Mouse (Mus musculus) embryo, embryonic 10 days (tissue): ENCODE measurements around the gene Bcl2.
A peak's percentile ranks its signal among the peaks of the same experiment; 100 is the strongest.

Experiments
- DNase-seq: peaks from one replicate; pipeline ENCODE4 v3.0.0-alpha.2; 2015; ENCODE audit warnings: low spot score

Gene Bcl2

DNA sequence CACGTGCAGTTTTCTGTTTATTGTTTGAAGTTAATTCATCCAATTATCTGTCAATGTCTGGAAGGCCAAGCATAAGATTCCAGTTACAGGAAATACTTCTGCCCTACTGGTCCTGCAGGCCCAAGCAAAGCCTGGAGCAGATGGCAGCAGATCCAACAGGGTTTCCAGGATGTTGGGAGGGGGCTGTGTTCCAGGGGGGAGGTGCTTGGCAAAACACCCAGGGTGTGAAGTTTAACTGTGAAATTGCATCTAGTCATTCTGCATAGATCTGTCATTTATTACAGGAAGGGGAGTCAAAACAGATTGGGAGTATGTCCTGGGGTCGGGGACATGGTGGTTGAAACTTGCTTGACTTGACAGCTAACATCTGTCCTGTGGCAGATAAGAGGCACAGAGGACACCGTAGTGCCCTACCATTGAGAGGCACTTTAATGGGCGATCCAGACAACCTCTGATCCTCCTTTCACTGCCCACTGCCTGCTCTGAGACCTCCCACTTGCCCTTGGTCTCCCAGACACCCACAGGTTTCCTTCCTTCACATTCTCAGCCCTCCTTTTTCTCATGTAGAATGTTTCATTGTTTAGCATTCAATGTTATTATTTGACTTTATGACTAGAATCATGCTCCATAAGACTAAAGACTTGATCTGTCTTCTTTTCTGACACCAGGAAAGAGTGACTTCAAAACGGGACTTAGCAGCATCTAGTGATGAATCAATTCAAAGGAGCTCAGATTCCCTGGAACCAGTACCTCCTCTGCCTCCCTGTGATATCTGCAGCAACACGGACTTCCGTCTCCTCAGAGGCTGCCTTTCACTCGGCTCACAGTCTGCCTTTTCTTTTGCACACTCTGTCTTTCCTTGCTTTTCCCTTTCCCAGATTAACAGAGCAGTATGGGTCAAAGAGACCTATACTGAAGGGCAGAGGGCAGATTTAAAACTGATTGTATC, 47.7 kb downstream of the Bcl2 start:
- no peak for DNase-seq

DNA sequence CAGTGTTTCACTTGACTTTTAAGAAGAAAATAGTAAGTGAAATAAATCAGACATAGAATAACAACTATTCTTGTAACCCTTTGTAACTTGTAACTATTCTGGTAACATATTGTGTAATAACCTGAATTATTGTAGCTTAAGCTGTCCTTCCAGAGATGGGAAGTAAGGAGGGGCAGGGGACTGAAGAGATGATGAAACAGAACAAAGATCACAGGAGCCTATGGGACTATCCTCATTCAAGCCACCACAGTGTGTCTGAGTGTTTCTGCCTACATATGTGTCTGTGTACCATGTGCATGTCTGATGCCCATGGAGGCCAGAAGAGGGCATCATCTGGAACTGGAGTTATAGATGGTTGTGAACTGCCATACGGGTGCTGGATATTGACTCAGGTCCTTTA, 49.1 kb downstream of the Bcl2 start:
- DNase-seq: no peak

DNA sequence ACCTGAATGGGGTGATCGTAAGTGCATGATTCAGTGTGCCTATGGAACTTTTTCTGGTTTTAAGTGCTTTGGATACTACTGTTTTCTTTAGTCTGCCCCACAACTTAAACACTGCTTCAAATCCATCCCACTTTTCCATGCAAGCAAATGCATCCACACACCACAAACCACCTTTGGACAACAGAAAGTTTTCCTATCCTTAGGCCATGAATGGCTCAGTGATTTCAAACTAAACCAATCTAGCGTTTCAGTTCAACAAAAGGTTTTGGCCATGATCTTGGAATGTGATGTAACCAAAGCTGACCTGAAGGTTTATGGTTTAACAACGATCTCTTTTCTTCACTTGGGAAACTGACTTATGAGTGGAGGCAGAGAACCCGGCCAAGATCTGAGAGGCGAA, 51.6 kb downstream of the Bcl2 start:
- no peak for DNase-seq

DNA sequence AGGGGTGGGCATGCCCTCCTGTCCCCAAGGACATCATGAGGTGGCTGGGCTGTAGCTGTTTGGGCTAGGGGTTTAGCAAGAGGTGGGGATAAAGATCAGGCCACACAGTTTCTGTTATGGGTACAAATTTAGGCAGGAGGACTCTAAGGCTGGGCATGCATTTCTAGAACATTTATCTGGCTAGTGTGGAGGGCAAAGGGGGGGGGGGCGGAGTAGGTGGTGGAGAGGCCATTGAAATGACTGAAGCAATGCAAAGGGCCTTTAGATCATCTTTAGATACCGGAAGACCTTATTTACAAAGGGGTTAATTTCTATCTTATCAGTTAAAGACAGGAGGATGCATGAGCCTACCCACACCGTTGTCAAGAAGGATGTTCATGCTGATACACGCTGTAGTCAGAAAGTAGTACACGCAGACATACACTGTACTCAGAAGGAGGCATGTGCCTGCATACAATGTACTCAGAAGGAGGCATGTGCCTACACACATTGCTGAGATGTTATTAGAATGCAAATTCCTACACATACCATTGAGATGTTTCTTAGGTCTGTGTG, 55.7 kb downstream of the Bcl2 start:
- DNase-seq: no peak

- no peak for DNase-seq
These were observed 57.8 kb downstream of the Bcl2 start for GRCm38 (mm10) chr1:106656207-106656738.

- no peak for DNase-seq
These were observed 59.8 kb downstream of the Bcl2 start for GRCm38 (mm10) chr1:106654254-106654653.

GRCm38 (mm10) chr1:106653441-106653860, 60.6 kb downstream of the Bcl2 start:
- DNase-seq: no peak

GRCm38 (mm10) chr1:106651211-106651610, 62.9 kb downstream of the Bcl2 start:
- DNase-seq: no peak

GRCm38 (mm10) chr1:106650427-106650826, 63.6 kb downstream of the Bcl2 start:
- DNase-seq: no peak

DNA sequence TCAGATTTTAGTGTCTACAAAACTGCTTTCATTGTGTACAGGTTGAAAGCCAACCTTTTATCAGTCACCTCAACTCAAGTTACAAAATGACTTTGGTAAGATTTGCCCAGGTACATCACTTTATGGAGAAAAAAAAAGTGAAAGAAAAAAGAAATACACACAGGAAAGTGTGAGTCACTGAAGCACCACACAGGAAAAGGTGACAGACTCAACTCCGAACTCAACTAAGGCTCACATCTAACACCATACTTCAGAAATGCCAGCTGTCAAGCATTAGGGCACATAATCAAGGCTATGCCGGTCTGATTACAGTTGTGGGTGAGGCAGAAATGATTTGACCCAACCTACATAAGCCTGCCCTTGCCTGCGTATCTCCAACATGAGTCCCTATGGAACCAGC, 66.7 kb downstream of the Bcl2 start:
- no peak for DNase-seq

DNA sequence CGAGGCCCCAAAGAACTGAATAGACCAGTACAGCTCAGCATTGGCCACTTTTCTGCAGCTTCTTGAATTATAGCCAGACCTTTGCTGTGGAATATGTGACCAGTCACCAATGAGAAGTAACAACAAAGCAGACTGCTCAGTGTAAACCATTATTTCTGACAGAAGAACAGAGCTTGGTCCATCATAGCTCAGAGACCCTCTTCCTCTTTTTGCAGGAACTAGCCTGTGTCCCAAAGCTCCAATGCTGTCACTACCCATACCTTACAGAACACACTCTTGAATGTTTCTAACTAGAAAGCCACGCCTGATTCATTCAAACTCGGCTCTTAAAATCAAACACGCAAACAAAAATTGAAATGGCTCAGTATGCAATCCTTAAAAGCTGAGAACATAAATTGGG, 69.5 kb downstream of the Bcl2 start:
- no peak for DNase-seq

DNA sequence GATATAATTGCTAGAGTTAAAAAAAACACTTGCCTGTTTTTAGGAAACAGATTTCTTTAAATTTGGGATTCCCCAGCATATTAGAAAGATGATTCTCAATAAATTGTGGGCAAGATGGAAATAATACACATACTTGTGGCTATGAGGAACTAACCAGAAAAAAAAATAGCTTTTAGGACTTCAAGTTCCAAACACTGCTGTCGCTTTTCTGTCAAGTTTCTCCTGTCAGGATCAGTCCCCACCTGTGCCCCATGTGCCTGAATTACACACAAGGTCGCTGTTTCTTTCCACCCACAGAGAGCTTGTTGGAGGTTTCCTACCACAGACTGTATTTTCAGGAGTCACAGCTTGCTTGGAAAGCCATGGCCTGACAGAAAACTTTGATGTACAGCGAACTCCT, 70.5 kb downstream of the Bcl2 start:
- no peak for DNase-seq

DNA sequence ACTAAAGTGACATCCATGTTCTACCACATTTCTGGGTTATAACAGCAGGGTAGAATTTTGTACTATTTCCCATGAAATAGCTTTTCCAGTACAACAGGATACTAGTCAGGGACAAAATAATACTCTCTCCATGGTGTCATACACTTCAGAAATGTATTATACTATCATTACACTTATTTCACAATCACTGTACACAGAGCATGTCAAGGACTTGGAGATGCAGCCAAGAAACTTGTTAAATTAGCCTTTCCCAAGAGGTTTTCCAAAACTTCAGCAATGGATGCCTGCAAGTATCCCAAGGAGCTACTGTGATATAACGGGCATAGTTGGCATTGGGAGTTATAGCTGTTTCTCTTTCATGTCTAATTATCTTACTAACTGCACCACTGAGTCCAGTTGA, 73.5 kb downstream of the Bcl2 start:
- no peak for DNase-seq

DNA sequence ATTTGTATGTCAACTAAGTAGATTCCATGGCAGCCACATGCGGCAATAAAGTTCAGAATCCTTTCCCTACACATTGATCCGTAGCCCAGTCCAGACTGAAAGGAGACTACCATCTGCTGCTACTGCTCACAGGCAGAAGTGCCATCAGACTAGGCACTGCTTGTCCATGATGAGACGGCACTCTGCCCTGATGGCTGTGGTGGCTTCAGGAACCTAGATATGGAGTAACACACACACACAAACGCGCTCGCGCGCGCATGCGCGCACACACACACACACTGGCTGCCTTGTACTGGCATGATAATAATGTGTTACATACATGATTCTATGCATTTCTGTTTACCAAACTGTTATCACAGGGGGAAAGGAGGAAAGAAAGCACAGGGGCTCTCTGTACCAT, 76.4 kb downstream of the Bcl2 start:
- DNase-seq: no peak

DNA sequence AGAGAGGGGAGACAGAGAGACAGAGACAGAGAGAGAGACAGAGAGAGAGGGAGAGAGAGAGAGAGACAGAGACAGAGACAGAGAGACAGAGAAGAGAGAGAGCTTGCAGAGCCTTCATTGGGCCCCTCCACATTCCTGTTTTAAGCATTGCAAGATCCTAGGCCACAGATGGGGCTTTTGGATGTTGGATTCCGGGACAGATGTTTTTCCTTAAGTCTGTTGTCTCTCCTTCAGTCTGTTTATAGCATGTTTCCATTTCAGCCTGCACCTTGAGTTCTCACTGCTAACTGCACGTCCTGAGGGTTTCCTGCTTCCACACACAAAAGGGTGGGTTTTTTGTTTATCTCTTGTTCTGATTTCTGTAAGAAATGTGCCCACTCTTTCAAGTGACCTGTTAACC, 77.4 kb downstream of the Bcl2 start:
- no peak for DNase-seq

DNA sequence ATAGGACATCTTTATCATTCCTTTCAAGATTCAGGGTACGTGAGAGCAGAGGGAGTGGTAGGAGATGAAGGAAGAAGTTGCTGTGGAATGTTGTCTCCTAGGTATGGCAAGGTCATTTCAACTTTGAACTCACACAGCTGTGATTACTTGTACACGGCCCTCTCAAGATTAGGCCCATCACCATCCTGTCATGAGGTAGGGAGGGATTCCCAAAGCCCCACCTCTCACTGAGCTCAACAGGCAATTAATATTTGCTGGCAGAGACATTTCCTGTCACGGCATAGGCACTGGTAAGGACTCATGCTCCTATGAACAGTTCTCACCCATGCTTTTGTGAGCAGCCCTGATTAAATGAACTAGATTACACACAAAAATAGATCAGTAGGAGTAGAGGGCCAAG, 80.9 kb downstream of the Bcl2 start:
- DNase-seq: no peak

- DNase-seq: no peak
These were observed 82.1 kb downstream of the Bcl2 start for GRCm38 (mm10) chr1:106631869-106632463.

- no peak for DNase-seq
These were observed 83.1 kb downstream of the Bcl2 start for GRCm38 (mm10) chr1:106630973-106631372.

DNA sequence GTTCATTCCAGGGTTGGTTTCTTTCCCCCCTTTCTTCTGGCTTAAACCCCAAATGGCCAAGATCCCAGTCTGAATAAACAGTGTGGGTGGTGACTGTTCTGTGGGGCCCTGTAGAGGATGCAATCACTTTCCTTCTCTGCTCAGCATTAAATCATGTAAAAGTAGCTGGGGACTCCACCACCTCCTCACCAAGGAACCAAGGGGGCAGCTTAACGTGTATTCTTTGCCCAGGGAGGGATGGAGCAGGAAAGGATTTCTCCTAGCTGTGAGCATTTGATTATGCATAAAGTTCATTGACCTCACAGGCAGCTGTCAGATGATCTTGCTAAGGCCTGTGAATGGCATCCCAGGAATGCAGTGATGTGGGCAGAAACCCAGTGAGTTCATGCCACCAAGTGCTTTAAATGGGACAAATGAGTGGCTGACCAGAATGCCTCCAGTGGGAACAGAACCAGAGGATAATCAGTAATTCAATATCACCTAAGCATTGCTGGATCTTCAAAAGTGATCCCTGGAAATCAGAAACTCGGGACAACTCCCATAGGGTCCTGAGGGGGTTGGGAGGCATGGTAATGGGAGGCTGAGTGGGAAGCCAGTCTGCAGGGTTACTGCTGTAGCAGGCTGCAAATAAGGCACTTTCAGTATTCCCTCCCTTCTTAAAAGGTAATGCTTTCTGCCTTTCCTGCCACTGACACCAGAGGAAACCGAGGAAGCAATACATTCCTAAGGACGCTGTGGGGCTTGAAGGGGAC, 84.0 kb downstream of the Bcl2 start:
- DNase-seq: peak; percentile 79

DNA sequence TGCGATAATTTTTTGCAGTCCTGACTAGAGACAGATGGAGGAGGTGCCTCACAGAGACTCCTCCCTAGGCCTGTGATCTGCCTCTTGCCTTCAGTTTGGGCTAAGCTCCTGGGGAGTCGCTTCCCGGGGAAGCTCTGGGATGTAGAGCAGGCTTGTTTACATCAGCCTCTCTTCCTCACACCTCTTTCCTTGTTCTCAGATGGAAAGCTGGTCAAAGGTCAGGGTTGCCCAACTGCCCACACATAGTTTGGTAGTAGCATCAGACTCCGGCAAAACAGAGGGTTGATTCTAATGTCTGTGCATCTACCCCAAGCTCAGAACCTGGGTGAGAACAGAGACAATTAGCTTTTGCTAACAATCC, 84.6 kb downstream of the Bcl2 start:
- peak; percentile 43 for DNase-seq

- DNase-seq: peak; percentile 70
These were observed 85.2 kb downstream of the Bcl2 start for GRCm38 (mm10) chr1:106628718-106629469.

DNA sequence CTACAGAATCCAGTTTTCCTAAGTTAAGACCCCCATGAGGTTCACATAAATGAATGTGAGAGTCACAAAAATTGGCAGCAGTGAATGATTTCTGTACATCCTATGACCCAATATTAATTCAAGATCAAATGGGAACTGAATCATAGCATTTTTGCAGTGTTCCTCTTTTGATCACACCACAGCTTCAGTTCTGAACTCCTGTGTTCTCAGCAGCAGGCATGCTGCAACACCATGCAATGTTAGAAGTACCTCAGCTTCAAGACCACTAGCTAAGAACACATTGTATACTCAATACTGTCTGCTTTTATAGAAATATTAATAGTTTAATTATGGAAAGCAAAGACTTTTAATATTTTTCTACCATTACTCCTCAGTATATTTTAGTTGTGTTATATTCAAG, 85.8 kb downstream of the Bcl2 start:
- DNase-seq: no peak
